Mouse (Mus musculus) MEL (cell line): Measurements from ENCODE around the gene Extl1. TPM values are rescaled to one million over a fixed set of nuclear protein-coding genes. Genes with fewer than 3 reads are reported as not detected.

Experiments
- DNase-seq: peaks from one replicate; pipeline ENCODE4 v3.0.0; 2011; ENCODE audit warnings: low read depth, low spot score
- H3K27ac ChIP-seq: 2 replicates; pipeline ENCODE4 v1.5.1; 2012; ENCODE audit warnings: low read depth, mild to moderate bottlenecking, control low read depth, low read length, moderate library complexity; ENCODE audit not compliant: control insufficient read depth
- H3K27me3 ChIP-seq, 2 experiments: fragments of 150-350 bp in 1 of 2; sonication (generic) in 1 of 2; 2 replicates each; pipeline ENCODE4 v1.6.1; 2012; ENCODE audit warnings: low read length in 2 of 2, mild to moderate bottlenecking in 2 of 2, improper control_type of control experiment in 1 of 2, moderate library complexity in 1 of 2; ENCODE audit not compliant: insufficient read depth in 2 of 2, control insufficient read depth in 1 of 2
- H3K36me3 ChIP-seq, 2 experiments: 2 replicates each; pipeline ENCODE4 v1.6.1; 2012 to 2014; ENCODE audit warnings: low read length in 2 of 2, improper control_type of control experiment in 1 of 2, inconsistent platforms in 1 of 2, mild to moderate bottlenecking in 1 of 2; ENCODE audit not compliant: insufficient read depth in 2 of 2, control insufficient read depth in 1 of 2
- H3K4me1 ChIP-seq, 2 experiments: fragments of 150-350 bp in 1 of 2; sonication (generic) in 1 of 2; 2 replicates each; pipeline ENCODE4 v1.6.1; 2012; ENCODE audit warnings: low read length in 2 of 2, improper control_type of control experiment in 1 of 2, mild to moderate bottlenecking in 1 of 2; ENCODE audit not compliant: insufficient read depth in 2 of 2, control insufficient read depth in 1 of 2
- H3K4me3 ChIP-seq, 2 experiments: fragments of 150-350 bp in 1 of 2; sonication (generic) in 1 of 2; 2 replicates each; pipeline ENCODE4 v1.5.1; 2012; ENCODE audit warnings: low read depth in 2 of 2, low read length in 2 of 2, mild to moderate bottlenecking in 2 of 2, moderate library complexity in 2 of 2, control low read depth in 1 of 2, improper control_type of control experiment in 1 of 2; ENCODE audit not compliant: control insufficient read depth in 1 of 2, insufficient read depth in 1 of 2
- H3K79me2 ChIP-seq: 2 replicates; pipeline ENCODE4 v1.6.1; 2012; ENCODE audit warnings: mild to moderate bottlenecking, low read length, moderate library complexity; ENCODE audit not compliant: control insufficient read depth, poor library complexity, insufficient read depth
- H3K9ac ChIP-seq: 2 replicates; pipeline ENCODE4 v1.6.1; 2012; ENCODE audit warnings: low read depth, mild to moderate bottlenecking, control low read depth, low read length, moderate library complexity; ENCODE audit not compliant: control insufficient read depth, poor library complexity, severe bottlenecking
- H3K9me3 ChIP-seq: fragments of 150-350 bp; sonication (generic); replicated peaks from 2 replicates; pipeline ENCODE4 v1.6.1; 2012; ENCODE audit warnings: mild to moderate bottlenecking, low read length, improper control_type of control experiment, moderate library complexity; ENCODE audit not compliant: insufficient read depth
- ELF1 ChIP-seq: IDR thresholded peaks from 2 replicates; pipeline ENCODE4 v1.6.1; 2014; ENCODE audit warnings: low read depth, mild to moderate bottlenecking, inconsistent platforms, low read length, improper control_type of control experiment, moderate library complexity
- EP300 ChIP-seq, 2 experiments: IDR thresholded peaks; 2 replicates each; pipeline ENCODE4 v1.6.1; 2011; ENCODE audit warnings: improper control_type of control experiment in 2 of 2, low read length in 2 of 2, low read depth in 1 of 2, mild to moderate bottlenecking in 1 of 2
- ETS1 ChIP-seq: IDR thresholded peaks from 2 replicates; pipeline ENCODE4 v1.6.1; 2012; ENCODE audit warnings: low read depth, mild to moderate bottlenecking, inconsistent platforms, low read length, improper control_type of control experiment, moderate library complexity
- GABPA ChIP-seq: IDR thresholded peaks from 2 replicates; pipeline ENCODE4 v1.6.1; 2012; ENCODE audit warnings: low read depth, mild to moderate bottlenecking, inconsistent platforms, low read length, improper control_type of control experiment, moderate library complexity
- GATA1 ChIP-seq: IDR thresholded peaks from 2 replicates; pipeline ENCODE4 v1.6.1; 2011; ENCODE audit warnings: low read depth, low read length, improper control_type of control experiment
- JUND ChIP-seq: IDR thresholded peaks from 2 replicates; pipeline ENCODE4 v1.6.1; 2011; ENCODE audit warnings: low read depth, mild to moderate bottlenecking, improper control_type of control experiment, low read length
- MAX ChIP-seq: IDR thresholded peaks from 2 replicates; pipeline ENCODE4 v1.6.1; 2011; ENCODE audit warnings: low read length, improper control_type of control experiment
- MAZ ChIP-seq: IDR thresholded peaks from 2 replicates; pipeline ENCODE4 v1.6.1; 2012; ENCODE audit warnings: low read depth, mild to moderate bottlenecking, inconsistent platforms, low read length, improper control_type of control experiment
- MEF2A ChIP-seq: IDR thresholded peaks from 2 replicates; pipeline ENCODE4 v1.6.1; 2014; ENCODE audit warnings: low read depth, mild to moderate bottlenecking, inconsistent platforms, low read length, improper control_type of control experiment; ENCODE audit not compliant: poor library complexity, insufficient replicate concordance, severe bottlenecking; ENCODE audit errors: extremely low read depth
- MXI1 ChIP-seq: IDR thresholded peaks from 2 replicates; pipeline ENCODE4 v1.6.1; 2011; ENCODE audit warnings: mild to moderate bottlenecking, low read depth, low read length, improper control_type of control experiment
- MYB ChIP-seq: IDR thresholded peaks from 2 replicates; pipeline ENCODE4 v1.6.1; 2011; ENCODE audit warnings: mild to moderate bottlenecking, low read depth, low read length, improper control_type of control experiment
- MYC ChIP-seq: IDR thresholded peaks from 2 replicates; pipeline ENCODE4 v1.6.1; 2011; ENCODE audit warnings: low read depth, mild to moderate bottlenecking, low read length, improper control_type of control experiment, moderate library complexity
- NELFE ChIP-seq: IDR thresholded peaks from 2 replicates; pipeline ENCODE4 v1.6.1; 2011; ENCODE audit warnings: low read depth, low read length, improper control_type of control experiment
- POLR2A ChIP-seq, 2 experiments: IDR thresholded peaks; 2 replicates each; pipeline ENCODE4 v1.6.1; 2011 to 2012; ENCODE audit warnings: low read length in 2 of 2, mild to moderate bottlenecking in 2 of 2, control low read depth in 1 of 2, improper control_type of control experiment in 1 of 2, low read depth in 1 of 2, moderate library complexity in 1 of 2; ENCODE audit not compliant: control insufficient read depth in 1 of 2, insufficient read depth in 1 of 2, poor library complexity in 1 of 2
- RCOR1 ChIP-seq: IDR thresholded peaks from 2 replicates; pipeline ENCODE4 v1.6.1; 2012; ENCODE audit warnings: low read depth, mild to moderate bottlenecking, inconsistent platforms, low read length, improper control_type of control experiment
- SIN3A ChIP-seq: IDR thresholded peaks from 2 replicates; pipeline ENCODE4 v1.6.1; 2012; ENCODE audit warnings: low read length, improper control_type of control experiment, inconsistent platforms
- TAL1 ChIP-seq: IDR thresholded peaks from 2 replicates; pipeline ENCODE4 v1.6.1; 2012; ENCODE audit warnings: mild to moderate bottlenecking, inconsistent platforms, low read length, moderate library complexity, mixed read lengths
- TCF12 ChIP-seq: IDR thresholded peaks from 2 replicates; pipeline ENCODE4 v1.6.1; 2014; ENCODE audit warnings: low read depth, mild to moderate bottlenecking, inconsistent platforms, low read length, improper control_type of control experiment, moderate library complexity
- UBTF ChIP-seq: IDR thresholded peaks from 2 replicates; pipeline ENCODE4 v1.6.1; 2012; ENCODE audit warnings: low read depth, mild to moderate bottlenecking, inconsistent platforms, low read length, improper control_type of control experiment, moderate library complexity, borderline replicate concordance; ENCODE audit not compliant: insufficient read depth
- USF1 ChIP-seq: IDR thresholded peaks from 2 replicates; pipeline ENCODE4 v1.6.1; 2014; ENCODE audit warnings: low read depth, mild to moderate bottlenecking, inconsistent platforms, low read length, improper control_type of control experiment, moderate library complexity
- ZNF384 ChIP-seq: IDR thresholded peaks from 2 replicates; pipeline ENCODE4 v1.6.1; 2012; ENCODE audit warnings: low read depth, mild to moderate bottlenecking, inconsistent platforms, low read length, improper control_type of control experiment
- polyA plus RNA-seq, 2 experiments: library from polyadenylated mRNA; stranded (reverse) in 1 of 2; unstranded in 1 of 2; fragments of >175 nt in 1 of 2; fragments of >200 nt in 1 of 2; gene quantifications; 2 replicates each; pipeline versions ENCODE4 v1.2.1 to v1.2.4; 2012; ENCODE audit warnings: low replicate concordance in 2 of 2, low read depth in 1 of 2; ENCODE audit not compliant: insufficient read length in 2 of 2, insufficient read depth in 1 of 2, missing spikeins in 1 of 2
- total RNA-seq: library from RNA; depleted of rRNA; stranded (reverse); fragments of 300-350 nt; gene quantifications from 2 replicates; pipeline ENCODE4 v1.2.3, GENCODE M21; 2012

Gene Extl1
- total and polyA plus RNA-seq, 3 experiments, result 0.04 to 0.33 TPM; not detected in 1

- Histone ChIP-seq H3K27me3 (no peaks in the 10 kb centered on the region), H3K4me1 (peaks cover 6 to 17% of the 10 kb centered on the region in 2 experiments; a peak in 3 of 4 replicates), H3K9ac (peak overlapping the region; percentile 39), H3K4me3 (peak overlapping the region; percentile 36 to 42; a peak in 3 of 4 replicates), H3K27ac (peak overlapping the region; percentile 70), H3K9me3 (no peaks in the 10 kb centered on the region), H3K79me2 (no peaks in the 10 kb centered on the region)
- peak; percentile 86 for DNase-seq
- TF ChIP-seq TCF12 (peak; percentile 73), JUND (no peak), EP300 (IDR thresholded peaks at IDR 0.05; ENCODE audit: low read depth in 1 of 2, low read length in 2 of 2) (peak; percentile 78 to 80), MAX (peak; percentile 48; the same call in 1 of the 2 replicates), GABPA (no peak), GATA1 (peak; percentile 51), USF1 (no peak), RCOR1 (peak; percentile 77), MAZ (0 out of 2 replicates have a peak, but pooled peaks have one; percentile 55), SIN3A (peak; percentile 48; the same call in 1 of the 2 replicates), ZNF384 (no peak), MEF2A (no peak), NELFE (peak; percentile 30; the same call in 1 of the 2 replicates), MYB (no peak), POLR2A (IDR thresholded peaks at IDR 0.05; ENCODE audit: control insufficient read depth in 1 of 2, insufficient read depth in 1 of 2, low read depth in 1 of 2, low read length in 2 of 2, poor library complexity in 1 of 2) (peak in 1 of 2 experiments; percentile 32; a peak in 1 of 4 replicates), MYC (no peak), MXI1 (no peak), TAL1 (peak; percentile 28; the same call in 1 of the 2 replicates), ELF1 (0 out of 2 replicates have a peak, but pooled peaks have one; percentile 37), UBTF (no peak), ETS1 (peak; percentile 79)
- TF ChIP-seq, all 39 proteins: peak for 12
- H3K36me3 ChIP-seq, result peaks cover 0 to 4% of the 10 kb centered on the region in 2 experiments; a peak in 1 of 4 replicates
Measured at GRCm38 (mm10) chr4:134348078-134348477, 35.6 kb downstream of the Extl1 start.

DNA sequence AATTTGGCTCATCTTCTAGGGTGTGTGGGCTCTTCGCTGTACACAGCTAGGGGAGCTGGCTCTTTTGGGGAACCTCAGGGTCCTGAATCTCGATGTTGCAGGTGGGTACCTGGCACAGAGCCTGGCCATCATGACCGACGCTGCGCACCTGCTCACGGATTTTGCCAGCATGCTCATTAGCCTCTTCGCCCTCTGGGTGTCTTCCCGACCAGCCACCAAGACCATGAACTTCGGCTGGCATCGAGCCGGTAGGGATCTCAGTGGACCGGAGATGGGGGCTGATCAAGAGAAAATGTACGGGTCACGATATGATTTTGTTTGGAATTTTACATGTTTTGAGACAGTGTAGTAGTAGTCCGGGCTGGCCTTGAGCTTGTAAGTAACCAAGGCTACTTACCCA is 37.8 kb downstream of the Extl1 start:
- Histone ChIP-seq H3K4me1 (peaks cover 6 to 21% of the 10 kb centered on the region in 2 experiments; a peak in 3 of 4 replicates), H3K36me3 (peaks cover 0 to 4% of the 10 kb centered on the region in 2 experiments; a peak in 1 of 4 replicates)

More for the DNA sequence above, 37.8 kb downstream of the Extl1 start:
- Histone ChIP-seq H3K9me3 (no peaks in the 10 kb centered on the region), H3K27me3 (no peaks in the 10 kb centered on the region), H3K9ac (no peak overlapping the region), H3K4me3 (no peak overlapping the region), H3K79me2 (no peaks in the 10 kb centered on the region), H3K27ac (no peak overlapping the region)
- TF ChIP-seq TAL1 (no peak), MXI1 (no peak)
- no peak for DNase-seq
